Mouse (Mus musculus) C2C12 (cell line): ENCODE results near the gene Pltp.

Experiments used
- CTCF ChIP-seq: IDR thresholded peaks from one replicate; pipeline ENCODE4 v1.5.1; 2011; ENCODE audit not compliant: control insufficient read depth, insufficient read depth, insufficient read length
- MAX ChIP-seq: IDR thresholded peaks from one replicate; pipeline ENCODE4 v1.6.1; 2011; ENCODE audit warnings: mild to moderate bottlenecking, control low read depth
- MYOD1 ChIP-seq: IDR thresholded peaks from one replicate; pipeline ENCODE4 v1.6.1; 2011; ENCODE audit warnings: low read depth; ENCODE audit not compliant: control insufficient read depth, insufficient read length

- no peak for TF ChIP-seq CTCF
- no peak for TF ChIP-seq MYOD1
- no peak for TF ChIP-seq MAX
Measured at GRCm38 (mm10) chr2:164895885-164896284, 38.4 kb upstream of the Pltp start.
